Mouse (Mus musculus) midbrain, embryonic 11.5 days (tissue): ENCODE measurements around the gene Tbc1d5. TPM values are rescaled to one million over a fixed set of nuclear protein-coding genes. Genes with fewer than 3 reads are reported as not detected.

Experiments used
- ATAC-seq: fragments of 200-750 bp; cut with Nextera tagmentation; 2 replicates; pipeline ENCODE4 v1.8.0; 2017; ENCODE audit warnings: moderate TSS enrichment, moderate library complexity; ENCODE audit not compliant: low FRiP score
- DNase-seq: peaks from one replicate; pipeline ENCODE4 v3.0.0; 2015; ENCODE audit warnings: low spot score; ENCODE audit errors: missing footprints
- H3K27ac ChIP-seq: fragments of 300-500 bp; sonication (generic); 2 replicates; pipeline ENCODE4 v1.5.1; 2014; ENCODE audit warnings: low read depth, low read length
- H3K27me3 ChIP-seq: fragments of 300-500 bp; sonication (generic); 2 replicates; pipeline ENCODE4 v1.6.1; 2014; ENCODE audit warnings: mild to moderate bottlenecking, low read length, moderate library complexity, mixed read lengths; ENCODE audit not compliant: control insufficient read depth, insufficient read depth
- H3K36me3 ChIP-seq: fragments of 300-500 bp; sonication (generic); 2 replicates; pipeline ENCODE4 v1.6.1; 2014; ENCODE audit warnings: mild to moderate bottlenecking, low read length, moderate library complexity, mixed read lengths; ENCODE audit not compliant: control insufficient read depth, insufficient read depth
- H3K4me1 ChIP-seq: fragments of 300-500 bp; sonication (generic); 2 replicates; pipeline ENCODE4 v1.6.1; 2014; ENCODE audit warnings: low read length; ENCODE audit not compliant: control insufficient read depth, insufficient read depth
- H3K4me2 ChIP-seq: fragments of 300-500 bp; sonication (generic); 2 replicates; pipeline ENCODE4 v1.6.1; 2014; ENCODE audit warnings: mild to moderate bottlenecking, moderate library complexity
- H3K4me3 ChIP-seq: fragments of 300-500 bp; sonication (generic); 2 replicates; pipeline ENCODE4 v1.5.1; 2014; ENCODE audit warnings: low read depth, low read length
- H3K9ac ChIP-seq: fragments of 300-500 bp; sonication (generic); 2 replicates; pipeline ENCODE4 v1.6.1; 2014; ENCODE audit warnings: low read length
- H3K9me3 ChIP-seq: fragments of 300-500 bp; sonication (generic); 2 replicates; pipeline ENCODE4 v1.6.1; 2016; ENCODE audit warnings: low read length; ENCODE audit not compliant: control insufficient read depth
- WGBS: fragments of 180-500 bp; shearing (Covaris S2); extraction: QIAGEN DNeasy Blood & Tissue Kit; methylation state at CpG from one replicate; pipeline ENCODE4 v1.1.7; 2014; 5-methylcytosine and 5-hydroxymethylcytosine counted together
- polyA plus RNA-seq: library from polyadenylated mRNA; unstranded; fragments of >200 nt; fragmentation: Nextera tagmentation; extraction: Ambion mirVana; gene quantifications from 2 replicates; pipeline ENCODE4 v1.2.1, GENCODE M21; 2014

The Tbc1d5 gene
- polyA plus RNA-seq, 1 experiment from 2014 or later: 9.4 TPM

DNA sequence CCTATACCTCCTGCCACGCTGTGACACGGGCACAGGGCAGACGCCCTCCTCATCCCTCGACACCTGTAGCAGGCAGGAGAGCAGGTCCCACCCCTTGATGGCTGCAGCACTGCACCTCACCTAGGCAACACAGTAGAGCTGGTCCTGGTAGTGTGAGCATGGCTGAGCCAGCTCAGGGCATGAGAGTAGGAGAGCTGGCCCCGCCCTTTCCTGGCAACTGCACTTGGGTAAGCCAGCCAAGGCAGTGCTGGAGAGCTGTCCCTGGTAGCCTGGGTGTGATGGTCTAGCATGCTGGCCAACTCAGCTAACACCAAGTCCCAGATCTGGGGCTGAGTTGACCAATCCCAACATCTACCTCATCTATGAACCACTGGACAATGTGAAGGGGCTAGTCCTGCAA, 19.9 kb downstream of the Tbc1d5 start:
- Histone ChIP-seq H3K27me3 (no peaks in the 10 kb centered on the region), H3K9ac (no peak overlapping the region), H3K4me1 (no peaks in the 10 kb centered on the region), H3K36me3 (no peaks in the 10 kb centered on the region), H3K4me2 (no peak overlapping the region), H3K9me3 (no peaks in the 10 kb centered on the region), H3K4me3 (no peak overlapping the region), H3K27ac (no peak overlapping the region)
- ATAC-seq (peak; percentile 27; the same call in 1 of the 2 replicates), DNase-seq (no peak)
- WGBS: 92% methylated on average over 5 of the region's 5 CpGs

DNA sequence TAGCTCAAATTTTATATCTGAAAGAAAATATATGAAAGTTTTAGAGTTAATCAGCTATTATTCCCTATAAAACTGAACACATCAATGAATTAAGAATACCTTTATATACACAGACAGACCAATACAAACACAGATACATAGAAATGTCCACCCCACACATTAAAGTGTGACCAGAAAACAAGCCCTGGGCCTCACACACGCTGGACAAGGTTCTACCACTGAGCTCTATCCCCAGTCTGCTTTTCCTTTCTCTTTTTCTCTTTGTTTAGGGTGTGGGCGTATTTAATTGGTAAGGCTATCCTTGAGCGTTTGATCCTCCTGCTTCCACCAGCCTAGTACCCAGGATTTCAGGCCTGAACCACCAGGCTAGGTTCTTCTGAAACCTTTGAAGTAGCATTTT, 28.2 kb downstream of the Tbc1d5 start:
- H3K9me3 ChIP-seq: no peaks in the 10 kb centered on the region
- H3K9ac ChIP-seq: no peak overlapping the region
- 26% methylated on average over 3 of the region's 3 CpGs for WGBS
- H3K4me2 ChIP-seq: no peak overlapping the region
- no peaks in the 10 kb centered on the region for H3K4me1 ChIP-seq
- no peak overlapping the region for H3K27ac ChIP-seq
- no peaks in the 10 kb centered on the region for H3K27me3 ChIP-seq
- DNase-seq (no peak), ATAC-seq (peak; percentile 61; the same call in 1 of the 2 replicates)
- H3K4me3 ChIP-seq: no peak overlapping the region
- no peaks in the 10 kb centered on the region for H3K36me3 ChIP-seq

DNA sequence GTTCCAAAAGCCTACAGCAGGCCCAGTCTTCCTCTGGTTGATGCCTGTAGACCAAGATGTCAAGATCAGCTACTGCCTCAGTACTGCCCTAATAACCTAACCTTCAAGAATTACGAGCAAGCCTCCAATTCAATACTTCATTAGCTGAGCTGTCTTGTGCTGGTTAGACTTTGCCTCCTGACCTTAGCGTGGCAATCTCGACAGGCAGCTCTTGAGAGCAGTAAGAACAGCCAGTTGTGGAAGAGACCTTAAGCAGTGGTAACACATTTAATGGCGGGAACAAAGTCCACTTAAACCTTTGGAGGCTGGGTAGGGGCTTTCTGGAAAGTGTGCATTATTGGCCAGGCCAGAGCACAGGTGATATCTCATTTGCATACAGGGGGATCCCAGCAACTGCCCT, 34.2 kb downstream of the Tbc1d5 start:
- 94% methylated on average over 4 of the region's 4 CpGs for WGBS

DNA sequence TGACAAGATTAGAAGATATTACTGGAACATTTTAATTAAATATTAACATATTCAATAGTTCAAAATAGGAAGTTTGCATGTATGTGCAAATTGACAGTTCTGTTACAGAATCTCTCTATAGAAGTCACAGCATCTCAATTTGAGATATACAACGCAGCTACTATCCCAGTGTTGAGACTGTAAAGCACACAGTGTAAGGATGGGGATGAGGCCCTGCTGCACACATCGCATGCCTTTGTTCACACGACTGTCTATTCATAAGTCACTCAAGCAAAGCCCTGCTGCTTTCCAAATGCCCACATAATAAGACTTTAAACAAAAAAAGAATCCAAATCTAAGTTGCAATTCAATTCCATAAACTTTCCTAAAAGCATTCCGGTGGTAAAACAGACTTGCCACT, 37.1 kb downstream of the Tbc1d5 start:
- no peak overlapping the region for H3K27ac ChIP-seq
- no peak for ATAC-seq
- H3K36me3 ChIP-seq: no peaks in the 10 kb centered on the region

More for the DNA sequence above, 34.2 kb downstream of the Tbc1d5 start:
- no peak for DNase-seq
- ATAC-seq: no peak
- Histone ChIP-seq H3K36me3 (no peaks in the 10 kb centered on the region), H3K9me3 (no peaks in the 10 kb centered on the region), H3K9ac (no peak overlapping the region), H3K4me2 (no peak overlapping the region), H3K4me1 (no peaks in the 10 kb centered on the region), H3K27ac (no peak overlapping the region), H3K4me3 (no peak overlapping the region), H3K27me3 (no peaks in the 10 kb centered on the region)

DNA sequence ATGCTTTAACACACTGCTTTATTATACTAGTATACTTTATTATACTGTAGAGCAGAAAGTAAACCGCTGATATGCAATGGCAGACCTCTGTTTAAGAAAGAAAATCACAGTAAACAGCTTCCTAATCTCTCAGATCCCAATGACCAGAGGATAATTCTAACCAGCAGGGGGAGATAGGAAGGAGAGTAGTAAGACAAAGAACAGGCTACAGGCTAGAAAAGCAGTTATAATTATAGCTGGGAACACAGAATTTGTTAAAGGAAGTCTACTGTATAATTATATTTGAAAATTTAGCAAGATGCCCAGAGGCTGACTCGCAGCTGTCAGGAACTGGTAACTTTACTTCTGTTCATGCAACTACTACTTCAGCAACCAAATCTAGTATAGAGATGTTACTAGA, 68.0 kb downstream of the Tbc1d5 start:
- H3K4me2 ChIP-seq: no peak overlapping the region
- no peak overlapping the region for H3K9ac ChIP-seq
- H3K27ac ChIP-seq: no peak overlapping the region
- DNase-seq: peak; percentile 86
- no peaks in the 10 kb centered on the region for H3K9me3 ChIP-seq
- WGBS: 75% methylated on average over 2 of the region's 2 CpGs
- ATAC-seq: no peak
- H3K36me3 ChIP-seq: no peaks in the 10 kb centered on the region
- no peaks in the 10 kb centered on the region for H3K4me1 ChIP-seq
- no peak overlapping the region for H3K4me3 ChIP-seq
- H3K27me3 ChIP-seq: no peaks in the 10 kb centered on the region

More for the DNA sequence above, 37.1 kb downstream of the Tbc1d5 start:
- DNase-seq: no peak
- Histone ChIP-seq H3K9me3 (no peaks in the 10 kb centered on the region), H3K27me3 (no peaks in the 10 kb centered on the region), H3K4me1 (no peaks in the 10 kb centered on the region), H3K4me3 (no peak overlapping the region), H3K9ac (no peak overlapping the region), H3K4me2 (no peak overlapping the region)
- 77% methylated on average over 4 of the region's 4 CpGs for WGBS

DNA sequence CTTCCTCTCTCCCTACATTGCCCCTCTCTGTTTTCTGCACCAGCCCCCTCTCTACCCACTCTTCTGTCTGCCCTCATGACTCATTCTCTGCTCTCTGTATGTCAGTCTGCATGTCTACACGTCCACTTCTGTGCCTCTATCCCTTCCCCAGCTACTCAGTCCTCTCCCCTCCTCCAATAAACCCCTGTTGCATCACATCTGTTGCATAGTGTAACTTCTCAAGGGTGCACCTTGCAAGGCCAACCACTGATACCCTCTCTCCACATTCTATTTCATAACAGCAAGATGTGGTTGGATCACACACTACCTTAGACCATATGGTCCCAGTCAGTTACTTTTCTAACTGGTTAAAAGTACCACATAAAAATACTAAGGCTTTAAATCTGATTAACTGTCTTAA, 74.9 kb downstream of the Tbc1d5 start:
- WGBS: 80% methylated on average over 1 of the region's 1 CpGs
- no peak overlapping the region for H3K27ac ChIP-seq
- no peak overlapping the region for H3K4me2 ChIP-seq
- no peaks in the 10 kb centered on the region; the same call in 1 of the 2 replicates for H3K9me3 ChIP-seq
- H3K4me3 ChIP-seq: no peak overlapping the region
- no peaks in the 10 kb centered on the region for H3K36me3 ChIP-seq
- no peak overlapping the region for H3K9ac ChIP-seq
- H3K4me1 ChIP-seq: no peaks in the 10 kb centered on the region
- ATAC-seq (no peak), DNase-seq (no peak)
- H3K27me3 ChIP-seq: no peaks in the 10 kb centered on the region

DNA sequence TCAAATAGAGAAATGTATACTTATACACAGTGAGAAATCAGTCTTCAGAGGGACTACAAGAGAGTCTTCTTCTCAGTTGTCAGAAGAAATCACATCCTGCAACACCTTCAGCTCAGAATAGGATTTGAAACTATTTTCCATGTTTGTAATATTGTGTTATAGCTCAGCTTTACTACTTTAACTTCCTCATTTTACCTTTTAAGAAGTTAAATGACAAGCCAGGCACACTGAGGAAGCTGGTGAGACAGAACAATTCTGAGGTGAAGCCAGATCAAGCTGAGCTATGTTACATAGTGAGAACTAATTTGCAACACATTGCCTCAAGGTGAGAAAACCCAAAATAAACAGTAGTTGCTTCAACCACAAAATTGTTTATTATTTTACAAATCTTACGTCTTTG, 135.3 kb downstream of the Tbc1d5 start:
- ATAC-seq: no peak
- H3K27ac ChIP-seq: no peak overlapping the region
- no peaks in the 10 kb centered on the region for H3K36me3 ChIP-seq
- no peaks in the 10 kb centered on the region for H3K27me3 ChIP-seq
- WGBS: 69% methylated on average over 1 of the region's 1 CpGs
- no peak overlapping the region for H3K9ac ChIP-seq
- no peaks in the 10 kb centered on the region for H3K9me3 ChIP-seq
- DNase-seq: no peak
- no peaks in the 10 kb centered on the region for H3K4me1 ChIP-seq
- H3K4me3 ChIP-seq: no peak overlapping the region
- no peak overlapping the region for H3K4me2 ChIP-seq

DNA sequence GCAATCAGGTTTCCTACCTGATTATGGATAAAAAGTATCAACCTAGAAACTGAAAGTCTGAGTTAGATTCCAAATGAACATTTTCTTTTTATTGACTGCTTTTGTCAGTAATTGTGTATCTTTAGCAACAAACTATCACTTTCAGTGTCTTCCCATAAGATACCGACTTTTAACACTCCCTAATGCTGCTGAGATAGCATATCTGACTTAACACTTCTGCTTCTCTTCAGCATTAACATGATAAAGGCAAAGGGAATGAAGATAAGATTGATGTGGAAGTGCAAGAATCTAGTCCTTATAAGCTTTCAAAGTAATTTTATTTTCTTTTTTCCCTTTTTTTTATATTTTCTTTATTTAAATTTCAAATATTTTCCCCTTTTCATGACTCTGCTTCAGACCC, 138.3 kb downstream of the Tbc1d5 start:
- Histone ChIP-seq H3K27me3 (no peaks in the 10 kb centered on the region), H3K4me2 (no peak overlapping the region), H3K27ac (no peak overlapping the region), H3K4me1 (no peaks in the 10 kb centered on the region), H3K36me3 (no peaks in the 10 kb centered on the region), H3K9me3 (no peaks in the 10 kb centered on the region), H3K4me3 (no peak overlapping the region), H3K9ac (no peak overlapping the region)
- DNase-seq (no peak), ATAC-seq (no peak)
- 59% methylated on average over 1 of the region's 1 CpGs for WGBS

DNA sequence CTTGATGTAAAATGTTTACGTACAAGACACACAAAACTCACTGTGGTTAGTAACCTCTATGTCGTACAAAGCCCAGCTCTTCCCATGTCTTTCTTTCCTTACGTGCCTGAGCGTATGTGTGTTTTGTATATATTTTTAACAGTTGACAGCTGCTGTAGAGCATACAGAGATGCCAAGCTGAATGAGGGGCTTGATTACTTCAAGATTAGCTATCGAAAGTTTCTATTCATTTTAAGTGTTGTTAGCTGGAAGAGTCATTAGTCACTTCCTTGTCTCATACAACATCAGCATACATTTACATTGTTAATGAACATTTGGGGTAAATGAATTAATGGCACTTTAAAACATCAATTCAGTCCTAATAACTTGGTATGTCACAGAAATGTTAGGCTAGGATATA, 155.9 kb downstream of the Tbc1d5 start:
- 90% methylated on average over 5 of the region's 5 CpGs for WGBS
- H3K4me3 ChIP-seq: no peak overlapping the region
- DNase-seq: no peak
- H3K27ac ChIP-seq: no peak overlapping the region
- no peak overlapping the region for H3K9ac ChIP-seq
- no peaks in the 10 kb centered on the region for H3K27me3 ChIP-seq
- no peaks in the 10 kb centered on the region for H3K9me3 ChIP-seq
- no peaks in the 10 kb centered on the region for H3K4me1 ChIP-seq
- ATAC-seq: no peak
- H3K36me3 ChIP-seq: no peaks in the 10 kb centered on the region
- H3K4me2 ChIP-seq: no peak overlapping the region

DNA sequence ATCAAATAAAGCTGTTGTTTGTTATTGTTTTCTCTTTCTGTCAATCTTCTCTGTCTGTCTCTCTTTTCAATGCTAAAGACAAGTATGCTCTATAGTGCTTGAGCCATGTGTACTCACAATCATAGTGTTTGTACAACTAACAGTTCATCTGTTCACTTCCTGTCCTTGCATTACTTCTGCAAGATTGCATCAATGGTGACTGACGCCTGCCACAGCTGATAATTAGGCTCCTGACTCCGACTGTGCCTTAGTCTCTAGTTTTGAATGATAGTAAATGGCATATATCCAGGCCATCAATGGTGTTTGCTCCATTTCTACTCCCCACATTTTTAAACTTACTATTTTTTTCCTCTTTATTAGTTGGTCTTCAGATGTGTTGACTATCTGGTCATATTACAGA, 162.8 kb downstream of the Tbc1d5 start:
- Histone ChIP-seq H3K27me3 (no peaks in the 10 kb centered on the region), H3K4me2 (no peak overlapping the region), H3K36me3 (no peaks in the 10 kb centered on the region), H3K27ac (no peak overlapping the region), H3K9ac (no peak overlapping the region), H3K9me3 (no peaks in the 10 kb centered on the region), H3K4me3 (no peak overlapping the region), H3K4me1 (no peaks in the 10 kb centered on the region)
- DNase-seq: no peak
- 69% methylated on average over 2 of the region's 2 CpGs for WGBS
- no peak for ATAC-seq
